Mouse (Mus musculus): ENCODE results near the gene Pdk4. TPM values are rescaled to one million over a fixed set of nuclear protein-coding genes. Genes with fewer than 3 reads are reported as not detected.
A peak's percentile ranks its signal among the peaks of the same experiment; 100 is the strongest.

The Pdk4 gene
- 100 to 1,000 TPM; 155 to 166 TPM for total RNA-seq (2021)

DNA sequence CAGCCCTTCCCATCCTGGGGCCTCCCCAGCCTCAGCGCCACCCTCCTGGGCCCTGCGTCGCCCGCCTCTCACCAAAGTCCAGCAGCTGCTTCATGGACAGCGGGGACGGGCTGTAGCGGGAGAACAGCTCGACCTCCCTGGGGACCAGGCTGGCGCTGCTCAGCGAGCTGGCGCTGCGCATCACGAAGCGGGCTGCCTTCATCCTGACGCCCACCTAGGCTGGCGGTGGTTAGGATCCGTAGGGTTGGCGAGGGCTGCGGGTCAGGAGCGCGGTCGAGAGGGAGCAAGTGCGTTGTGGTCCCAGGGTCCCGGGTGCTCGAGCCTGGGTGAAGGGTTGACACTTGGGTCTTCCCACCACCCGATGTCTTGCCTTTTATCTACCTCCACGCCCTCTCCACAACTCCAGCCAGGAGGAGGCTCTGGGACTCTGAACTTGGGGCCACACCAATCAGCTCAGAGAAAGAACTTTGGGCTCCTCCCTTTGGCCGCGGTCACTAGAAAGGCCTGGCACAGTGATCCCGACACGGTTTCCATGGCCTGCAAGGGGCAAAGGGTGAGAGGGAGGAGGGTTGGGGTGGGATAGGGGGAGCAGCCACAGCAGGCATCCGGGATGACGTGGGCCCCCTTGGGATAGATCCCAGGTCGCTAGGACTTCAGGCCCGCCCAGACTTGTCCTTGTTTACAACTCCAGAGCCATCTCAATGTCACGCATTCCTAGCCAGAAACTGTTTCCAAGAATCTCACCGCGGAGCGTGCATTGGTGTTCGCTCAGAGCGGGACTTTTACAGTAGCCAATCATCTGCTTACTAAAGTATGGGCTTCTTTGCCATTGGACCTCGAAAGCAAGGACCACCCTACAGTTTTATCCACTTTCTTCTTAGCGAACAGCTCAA is at the start of gene Pdk4:
Gene Pdk4, minus strand, starts transcription at position 349 of the 893 bp plus-strand sequence.
- peak; percentile 93 for DNase-seq

DNA sequence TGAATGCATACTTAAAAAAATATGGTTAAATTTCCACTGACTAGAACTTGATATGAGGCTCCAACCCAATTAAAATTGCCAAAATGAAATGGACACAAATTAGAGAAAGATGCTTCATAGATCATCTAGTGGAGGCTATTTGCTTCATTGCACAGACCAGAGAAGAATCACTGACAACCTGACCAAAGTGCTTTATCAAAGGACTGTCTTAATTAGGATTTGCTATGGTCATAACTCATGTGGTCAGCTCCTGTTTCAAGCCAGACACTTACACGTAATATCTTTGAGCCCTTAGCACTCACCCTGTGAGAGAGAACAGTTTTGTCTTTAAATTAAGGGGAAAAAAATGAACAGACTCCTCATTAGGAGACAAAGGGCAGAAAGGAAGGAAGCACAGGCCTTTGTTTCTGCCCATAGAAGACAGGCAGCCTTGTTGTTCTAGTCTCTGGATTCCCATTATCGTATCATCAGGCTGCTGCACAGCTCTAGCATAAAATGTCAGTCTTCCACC is 41.8 kb upstream of the Pdk4 start:
- no peak for DNase-seq

GRCm38 (mm10) chr6:5535754-5536153 is 39.6 kb upstream of the Pdk4 start:
- no peak for DNase-seq

GRCm38 (mm10) chr6:5517091-5517490 is 21.0 kb upstream of the Pdk4 start:
- no peak for DNase-seq

GRCm38 (mm10) chr6:5509757-5510156 is 13.6 kb upstream of the Pdk4 start:
- DNase-seq = peak; percentile 72

- peak; percentile 73 for DNase-seq
Observed at GRCm38 (mm10) chr6:5509303-5509702, 13.2 kb upstream of the Pdk4 start.

DNA sequence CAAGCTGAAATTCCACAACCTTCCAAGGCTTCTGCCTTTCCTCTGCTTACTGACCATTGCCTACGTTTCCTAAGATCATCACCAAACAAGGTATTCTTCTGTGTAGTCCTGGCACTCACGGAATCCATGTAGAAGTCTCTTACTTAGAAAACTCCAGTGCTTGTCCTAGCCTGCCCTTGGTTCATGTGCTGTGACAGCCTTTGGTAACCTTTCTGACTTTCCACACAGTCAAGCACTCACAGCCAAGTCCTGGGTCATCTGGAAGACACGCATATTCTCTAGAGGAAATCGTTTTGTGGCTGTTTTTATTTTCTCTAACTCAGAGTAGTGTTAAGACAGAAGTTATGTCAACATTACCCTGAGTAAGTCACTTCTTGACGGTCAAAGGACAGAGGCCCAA is 11.7 kb upstream of the Pdk4 start:
- no peak for DNase-seq

GRCm38 (mm10) chr6:5506271-5506670 is 10.2 kb upstream of the Pdk4 start:
- DNase-seq = no peak

GRCm38 (mm10) chr6:5502810-5503209 is 6.7 kb upstream of the Pdk4 start:
- DNase-seq = no peak

GRCm38 (mm10) chr6:5501551-5501950 is 5.4 kb upstream of the Pdk4 start:
- no peak for DNase-seq

- DNase-seq = no peak
Observed at GRCm38 (mm10) chr6:5498740-5499139, 2.6 kb upstream of the Pdk4 start.

- no peak for DNase-seq
Observed at GRCm38 (mm10) chr6:5496854-5497235, 736 bp upstream of the Pdk4 start.

GRCm38 (mm10) chr6:5485028-5485427 is 11.1 kb downstream of the Pdk4 start:
- DNase-seq = no peak

DNA sequence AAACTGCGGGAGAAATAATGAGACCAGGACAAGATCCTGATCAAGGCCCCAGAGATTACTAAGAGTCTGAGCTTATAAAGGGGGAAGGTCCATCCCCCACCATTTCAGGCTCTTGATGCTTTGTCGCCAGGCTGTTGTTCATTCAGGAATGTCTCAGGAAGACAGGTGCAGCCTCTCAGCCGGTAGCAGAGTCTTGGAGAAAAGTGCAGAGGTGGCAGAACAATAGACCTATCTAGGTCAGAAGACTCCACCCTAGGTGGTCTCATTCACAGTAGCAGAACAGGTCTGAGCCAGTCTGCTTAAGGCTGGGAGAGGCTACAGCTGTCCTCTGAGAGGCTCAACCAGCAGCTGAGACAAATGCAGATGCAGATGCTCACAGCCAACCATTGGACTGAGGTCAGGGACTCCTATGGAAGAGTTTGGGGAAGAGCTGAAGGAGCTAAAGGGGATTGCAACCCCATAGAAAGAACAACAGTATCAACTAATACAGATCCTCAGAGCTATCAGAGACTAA is 13.8 kb downstream of the Pdk4 start:
- no peak for DNase-seq

DNA sequence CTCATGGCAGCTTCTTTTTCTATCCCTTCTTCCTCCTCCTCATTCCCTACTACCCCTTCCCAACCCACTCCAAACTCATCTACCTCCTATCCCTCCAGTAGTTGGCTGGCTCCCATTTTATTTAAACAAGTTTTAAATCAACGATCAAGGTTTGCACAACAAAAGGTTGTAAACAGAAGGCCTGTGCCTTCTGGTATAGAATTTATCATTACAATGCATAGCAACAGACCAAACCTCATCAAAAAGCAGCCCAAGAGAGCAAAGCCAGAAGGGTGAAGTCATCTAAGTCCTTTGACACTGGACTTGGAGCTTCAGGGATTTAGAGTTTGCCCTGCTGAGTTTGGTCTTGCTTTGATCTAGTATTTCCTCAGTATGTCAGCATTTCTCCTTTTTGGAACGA is 15.0 kb downstream of the Pdk4 start:
- no peak for DNase-seq

DNA sequence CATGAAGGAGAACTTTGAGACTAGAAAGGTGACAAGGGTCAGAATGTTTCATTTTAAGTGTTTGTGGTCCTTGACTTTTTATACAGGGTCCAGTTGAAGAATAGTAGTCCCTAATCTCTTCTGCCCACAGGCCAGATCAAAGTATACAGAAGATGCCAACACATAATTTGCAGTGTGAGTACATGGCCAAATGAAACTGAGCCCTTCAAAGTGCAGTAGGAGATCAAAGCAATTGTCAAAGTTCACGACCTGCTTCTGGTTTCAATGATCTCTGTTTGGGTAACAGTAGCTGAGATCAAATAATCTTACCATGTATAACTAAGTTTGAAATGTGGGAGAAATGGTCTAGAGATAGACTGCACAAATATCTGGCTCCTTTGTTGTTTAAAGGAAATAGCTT is 22.1 kb downstream of the Pdk4 start:
- DNase-seq = no peak

DNA sequence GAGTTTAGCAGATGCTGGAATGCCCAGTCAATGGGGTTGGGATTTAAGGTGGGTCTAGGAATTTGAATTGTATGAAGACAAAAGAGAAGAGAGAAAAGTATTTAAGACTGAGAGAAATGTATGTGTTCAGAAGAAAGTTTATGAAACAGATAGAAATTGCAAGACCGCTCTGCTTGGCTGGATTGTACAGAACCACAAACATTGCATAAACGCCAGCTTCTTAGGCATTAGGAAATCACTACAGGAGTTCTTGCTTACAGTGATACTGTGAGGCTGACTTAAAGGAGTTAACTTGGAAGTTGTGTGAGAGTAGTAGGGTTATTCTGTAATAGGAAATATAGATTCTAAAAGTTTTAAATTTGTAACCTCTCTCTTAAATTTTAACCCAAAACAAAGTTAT is 23.4 kb downstream of the Pdk4 start:
- DNase-seq = no peak

DNA sequence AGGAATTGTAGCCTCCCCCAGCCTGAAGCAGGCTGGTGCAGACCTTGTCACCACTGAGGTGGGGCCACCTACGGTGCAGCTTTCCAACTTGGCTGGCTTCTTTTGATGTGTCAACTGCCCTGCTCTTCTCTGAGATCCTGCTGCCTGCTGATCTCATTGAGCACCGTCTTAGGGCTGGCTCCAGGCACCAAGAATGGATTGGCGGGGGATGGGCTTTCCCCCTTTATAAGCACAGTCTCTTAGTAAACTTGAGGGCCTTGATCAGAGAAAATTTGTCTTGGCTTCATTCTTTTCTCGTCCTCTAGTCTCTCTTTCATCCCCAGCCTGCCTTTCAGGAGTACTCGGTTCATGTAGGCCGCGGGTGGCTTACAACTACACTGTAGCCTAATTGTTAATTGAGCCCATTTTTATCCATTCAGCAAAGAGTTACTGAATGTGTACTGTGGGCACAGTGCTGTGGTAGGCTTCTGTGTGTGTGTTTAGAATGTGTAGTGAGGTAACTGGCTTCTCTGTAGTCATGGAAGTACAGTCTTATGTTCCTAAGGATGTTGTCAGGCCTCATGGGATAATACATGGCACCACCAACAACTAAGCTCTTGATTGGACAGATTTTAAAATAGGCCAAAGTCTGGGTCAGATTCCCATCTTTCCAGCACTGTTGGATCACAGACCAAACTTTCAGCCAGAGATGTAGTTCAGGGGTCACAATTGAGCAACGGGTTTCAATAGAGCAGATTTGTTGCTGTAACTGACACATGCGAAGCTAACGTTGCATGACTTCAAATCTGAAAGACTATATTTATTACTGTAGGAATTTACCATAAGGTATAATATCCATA is 25.4 kb downstream of the Pdk4 start:
- no peak for DNase-seq

DNA sequence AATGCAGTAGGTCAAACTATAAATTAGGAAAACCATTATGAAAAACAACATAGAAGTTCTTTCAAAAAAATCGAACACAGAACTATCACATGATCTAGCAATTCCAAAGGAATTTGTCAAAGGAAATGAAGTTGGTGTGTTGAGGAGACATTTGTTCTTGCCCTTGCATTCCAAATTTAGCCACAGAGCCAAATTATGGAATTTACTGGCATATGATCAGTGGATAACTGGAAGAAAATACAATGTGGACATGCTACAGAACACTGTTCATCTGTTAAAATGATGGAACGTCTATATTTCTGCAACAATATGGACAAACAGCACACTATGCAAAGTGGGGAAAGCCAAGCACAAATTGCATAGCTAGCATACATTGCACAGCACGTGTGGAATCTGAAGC is 40.3 kb downstream of the Pdk4 start:
- no peak for DNase-seq

GRCm38 (mm10) chr6:5449878-5450277 is 46.2 kb downstream of the Pdk4 start:
- no peak for DNase-seq

DNA sequence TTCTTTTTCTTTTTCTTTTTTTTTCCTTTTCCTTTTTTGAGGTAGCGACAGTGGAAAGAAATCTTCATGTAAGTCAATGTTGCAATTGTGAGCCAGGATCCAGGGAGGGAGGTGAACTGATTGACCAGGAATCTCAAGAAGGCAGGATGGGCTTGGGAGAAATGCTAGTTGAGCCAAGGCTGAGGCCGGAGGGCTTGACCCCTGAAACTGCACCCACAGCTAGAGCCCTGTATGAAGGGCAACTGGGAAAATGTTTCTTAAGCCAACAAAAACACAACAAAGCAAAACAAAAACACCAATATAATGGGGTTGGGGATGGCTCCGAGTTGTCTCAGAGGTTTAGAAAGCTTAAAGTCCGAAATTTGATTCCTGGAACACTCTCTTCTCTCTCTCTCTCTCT is 47.7 kb downstream of the Pdk4 start:
- no peak for DNase-seq

DNA sequence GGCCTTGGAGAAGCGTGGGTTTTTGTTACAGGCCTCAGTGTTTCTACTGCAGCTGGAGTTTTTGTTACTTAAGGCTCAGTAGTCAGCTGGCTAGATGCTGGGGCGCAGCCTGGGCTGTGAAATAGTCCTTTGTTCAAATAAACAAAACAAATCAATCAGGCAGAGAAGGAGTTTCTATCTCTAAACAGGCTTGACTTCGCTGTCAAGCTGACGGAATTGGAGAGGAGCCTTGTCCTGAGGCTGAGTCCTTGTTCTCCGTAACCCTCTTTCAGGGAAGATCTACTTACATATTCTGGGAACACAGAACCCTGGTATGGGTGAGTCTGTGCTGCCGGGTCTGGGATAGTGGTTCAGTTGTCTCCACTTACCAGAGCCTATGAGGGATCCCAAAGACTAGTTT is 48.6 kb downstream of the Pdk4 start:
- no peak for DNase-seq

- no peak for DNase-seq
Observed at GRCm38 (mm10) chr6:5447013-5447412, 49.1 kb downstream of the Pdk4 start.

All from heart, postnatal 4 days (tissue).